Mouse (Mus musculus) E14TG2a.4 (cell line): ENCODE measurements at regions not wholly inside any gene's neighbourhood (a gene's known extent, or its start where the extent isn't known, plus 50 kb on each side); places are given as distances from the start of the nearest gene placed in this dataset.
A peak's percentile ranks its signal among the peaks of the same experiment; 100 is the strongest.
"Not testable (repeated sequence)": the region's sequence is repeated elsewhere in the genome, so short reads cannot be mapped to it uniquely, and the experiment has no call there.

Source experiments
- H3K27me3 ChIP-seq: 2 replicates; pipeline ENCODE4 v1.6.1; 2014; ENCODE audit warnings: low read length, control low read depth; ENCODE audit not compliant: insufficient read depth
- H3K36me3 ChIP-seq: 2 replicates; pipeline ENCODE4 v1.6.1; 2014; ENCODE audit warnings: low read length, control low read depth; ENCODE audit not compliant: insufficient read depth
- H3K4me1 ChIP-seq: replicated peaks from 2 replicates; pipeline ENCODE4 v1.6.1; 2014; ENCODE audit warnings: low read depth, low read length, control low read depth
- H3K4me3 ChIP-seq: replicated peaks from 2 replicates; pipeline ENCODE4 v1.5.1; 2014; ENCODE audit warnings: mild to moderate bottlenecking, low read length
- H3K9me3 ChIP-seq: 2 replicates; pipeline ENCODE4 v1.6.1; 2014; ENCODE audit warnings: low read length, control low read depth
- CTCF ChIP-seq: conservative IDR thresholded peaks from 2 replicates; pipeline ENCODE4 v1.5.1; 2014; ENCODE audit warnings: low read length
- NANOG ChIP-seq: IDR thresholded peaks from 2 replicates; pipeline ENCODE4 v1.6.1; 2014; ENCODE audit warnings: borderline replicate concordance, low read length, mixed read lengths
- POU5F1 ChIP-seq: IDR thresholded peaks from 2 replicates; pipeline ENCODE4 v1.6.1; 2014; ENCODE audit warnings: low read length, borderline replicate concordance

GRCm38 (mm10) chr12:45287759-45288158 lies 213.2 kb upstream of the Stxbp6 start:
- Histone ChIP-seq H3K4me1 (no peaks in the 10 kb centered on the region), H3K36me3 (no peaks in the 10 kb centered on the region), H3K9me3 (no peaks in the 10 kb centered on the region), H3K27me3 (no peaks in the 10 kb centered on the region), H3K4me3 (no peak overlapping the region)
- TF ChIP-seq POU5F1: no peak
- no peak for TF ChIP-seq CTCF

- Histone ChIP-seq H3K4me1 (no peaks in the 10 kb centered on the region), H3K4me3 (no peak overlapping the region), H3K9me3 (no peaks in the 10 kb centered on the region), H3K27me3 (no peaks in the 10 kb centered on the region), H3K36me3 (no peaks in the 10 kb centered on the region)
- TF ChIP-seq CTCF (no peak), POU5F1 (no peak), NANOG (no peak)
Observed at GRCm38 (mm10) chr12:45256309-45256708, 181.8 kb upstream of the Stxbp6 start.

GRCm38 (mm10) chr12:45211131-45211530 lies 136.6 kb upstream of the Stxbp6 start:
- Histone ChIP-seq H3K36me3 (no peaks in the 10 kb centered on the region), H3K4me1 (no peaks in the 10 kb centered on the region), H3K9me3 (peaks cover 3% of the 10 kb centered on the region; the same call in 1 of the 2 replicates), H3K27me3 (no peaks in the 10 kb centered on the region), H3K4me3 (no peak overlapping the region)
- no peak for TF ChIP-seq NANOG

DNA sequence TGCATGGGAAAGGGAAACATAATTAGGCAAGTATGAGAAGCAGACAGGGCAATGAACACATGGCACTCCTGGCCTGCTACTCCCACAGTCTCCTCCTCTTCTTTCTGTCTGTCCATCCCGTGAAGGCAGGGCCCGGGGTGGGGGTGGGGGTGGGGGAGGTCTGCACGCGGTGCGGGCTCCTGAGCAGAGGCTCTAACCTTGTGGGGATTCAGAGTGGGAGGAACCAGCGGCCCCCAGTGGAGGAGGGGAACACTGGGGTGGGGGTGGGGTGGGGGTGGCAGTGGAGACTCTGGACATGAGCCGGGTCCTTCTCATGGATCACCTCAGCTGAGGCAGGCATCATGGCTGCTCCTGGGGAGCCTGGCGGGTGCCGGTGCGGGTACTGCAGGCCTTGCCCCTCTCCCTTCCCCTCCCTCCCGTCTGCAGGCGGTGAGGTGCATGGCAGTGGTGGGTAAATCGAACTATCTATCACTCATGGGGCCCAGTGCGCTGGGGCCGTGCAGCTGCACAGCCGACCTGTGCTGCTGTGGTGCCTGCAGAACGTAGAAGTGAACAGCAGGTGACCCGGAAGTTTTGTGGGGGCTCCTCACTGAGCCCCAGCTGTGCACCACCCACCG lies 120.9 kb upstream of the Stxbp6 start:
- Histone ChIP-seq H3K4me1 (no peaks in the 10 kb centered on the region), H3K27me3 (no peaks in the 10 kb centered on the region), H3K9me3 (peaks cover 24% of the 10 kb centered on the region), H3K4me3 (no peak overlapping the region), H3K36me3 (no peaks in the 10 kb centered on the region)
- TF ChIP-seq POU5F1 (no peak), NANOG (no peak), CTCF (no peak)

GRCm38 (mm10) chr12:45187149-45187548 lies 112.6 kb upstream of the Stxbp6 start:
- H3K4me1 ChIP-seq: no peaks in the 10 kb centered on the region
- no peaks in the 10 kb centered on the region for H3K9me3 ChIP-seq
- H3K27me3 ChIP-seq: no peaks in the 10 kb centered on the region
- no peak overlapping the region for H3K4me3 ChIP-seq
- TF ChIP-seq NANOG (no peak), POU5F1 (no peak), CTCF (peak; percentile 81)
- H3K36me3 ChIP-seq: no peaks in the 10 kb centered on the region

DNA sequence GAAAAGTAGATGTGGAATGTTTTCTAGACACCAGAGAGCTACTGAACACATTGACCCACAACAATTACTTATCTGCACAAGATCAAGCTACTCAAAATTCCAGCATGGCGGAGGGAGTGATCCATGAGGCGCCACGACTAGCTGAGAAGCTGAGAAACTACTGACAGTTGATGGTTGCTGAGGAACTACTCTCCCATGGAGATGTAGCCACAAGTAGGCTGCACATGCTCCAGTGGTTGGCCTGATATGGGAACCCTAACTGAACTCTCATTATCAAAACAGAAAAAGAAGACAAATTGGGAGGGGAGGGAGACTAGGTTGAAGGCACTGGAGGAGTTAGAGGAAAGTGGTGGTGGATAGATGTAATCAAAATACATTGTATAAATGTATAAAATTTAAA lies 110.0 kb upstream of the Stxbp6 start:
- H3K9me3 ChIP-seq: no peaks in the 10 kb centered on the region
- no peaks in the 10 kb centered on the region for H3K4me1 ChIP-seq
- no peaks in the 10 kb centered on the region for H3K27me3 ChIP-seq
- H3K36me3 ChIP-seq: no peaks in the 10 kb centered on the region
- TF ChIP-seq CTCF (no peak), POU5F1 (no peak), NANOG (no peak)
- no peak overlapping the region for H3K4me3 ChIP-seq

GRCm38 (mm10) chr12:45177454-45177853 lies 102.9 kb upstream of the Stxbp6 start:
- Histone ChIP-seq H3K27me3 (no peaks in the 10 kb centered on the region), H3K4me3 (no peak overlapping the region)
- TF ChIP-seq POU5F1 (no peak), CTCF (no peak), NANOG (no peak)

GRCm38 (mm10) chr12:45175259-45175658 lies 100.8 kb upstream of the Stxbp6 start:
- not testable (repeated sequence) for H3K4me1 ChIP-seq, H3K4me3 ChIP-seq, H3K9me3 ChIP-seq, H3K27me3 ChIP-seq, H3K36me3 ChIP-seq

More at GRCm38 (mm10) chr12:45177454-45177853, 102.9 kb upstream of the Stxbp6 start:
- Histone ChIP-seq H3K9me3 (no peaks in the 10 kb centered on the region), H3K4me1 (no peaks in the 10 kb centered on the region), H3K36me3 (no peaks in the 10 kb centered on the region)

GRCm38 (mm10) chr12:45171927-45172642 lies 97.6 kb upstream of the Stxbp6 start:
- no peaks in the 10 kb centered on the region for H3K4me1 ChIP-seq
- H3K36me3 ChIP-seq: no peaks in the 10 kb centered on the region
- TF ChIP-seq CTCF (peak; percentile 77), NANOG (no peak), POU5F1 (no peak)
- no peaks in the 10 kb centered on the region for H3K9me3 ChIP-seq
- no peaks in the 10 kb centered on the region for H3K27me3 ChIP-seq
- no peak overlapping the region for H3K4me3 ChIP-seq
